Mouse (Mus musculus): ENCODE measurements around the gene Cdk5rap3. TPM values are rescaled to one million over a fixed set of nuclear protein-coding genes. Genes with fewer than 3 reads are reported as not detected.

The Cdk5rap3 gene
- polyA plus RNA-seq, 1 experiment = 47.5 TPM

DNA sequence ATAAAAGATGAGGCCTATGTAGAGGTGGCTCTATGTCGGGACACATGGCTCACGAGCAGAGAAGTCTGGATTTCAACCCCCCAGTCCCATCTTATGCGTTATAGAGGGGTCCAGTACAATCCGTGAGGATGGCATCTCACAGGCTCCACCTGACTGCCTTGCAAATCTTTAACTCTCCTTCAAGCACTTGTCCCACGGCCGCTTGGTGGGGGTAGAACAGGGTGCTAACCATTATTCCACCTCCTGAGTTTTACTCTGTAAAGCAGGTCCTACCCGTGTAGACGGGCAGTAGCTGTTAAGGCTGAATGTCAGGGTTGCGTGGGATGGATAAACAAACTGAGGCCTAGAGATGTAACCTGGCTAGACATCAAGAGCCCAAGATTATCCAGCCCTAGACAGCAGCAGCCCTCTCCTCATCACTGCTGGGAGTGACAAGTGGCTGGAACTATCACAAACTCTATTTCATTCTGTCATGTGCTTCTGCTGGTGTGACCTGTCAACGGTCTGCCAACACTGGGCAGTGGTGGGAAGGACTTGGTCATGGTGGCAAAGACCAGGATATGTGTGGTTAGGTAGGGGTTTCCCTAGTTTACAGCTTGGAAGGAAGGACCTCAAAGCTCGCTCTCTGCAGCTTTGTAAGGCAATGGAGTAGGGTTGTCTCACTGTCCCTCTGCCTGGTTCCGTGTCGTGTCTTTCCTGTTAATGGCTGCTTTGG lies 17.4 kb upstream of the Cdk5rap3 start:
- DNase-seq (ENCODE audit: low spot score) = no peak

DNA sequence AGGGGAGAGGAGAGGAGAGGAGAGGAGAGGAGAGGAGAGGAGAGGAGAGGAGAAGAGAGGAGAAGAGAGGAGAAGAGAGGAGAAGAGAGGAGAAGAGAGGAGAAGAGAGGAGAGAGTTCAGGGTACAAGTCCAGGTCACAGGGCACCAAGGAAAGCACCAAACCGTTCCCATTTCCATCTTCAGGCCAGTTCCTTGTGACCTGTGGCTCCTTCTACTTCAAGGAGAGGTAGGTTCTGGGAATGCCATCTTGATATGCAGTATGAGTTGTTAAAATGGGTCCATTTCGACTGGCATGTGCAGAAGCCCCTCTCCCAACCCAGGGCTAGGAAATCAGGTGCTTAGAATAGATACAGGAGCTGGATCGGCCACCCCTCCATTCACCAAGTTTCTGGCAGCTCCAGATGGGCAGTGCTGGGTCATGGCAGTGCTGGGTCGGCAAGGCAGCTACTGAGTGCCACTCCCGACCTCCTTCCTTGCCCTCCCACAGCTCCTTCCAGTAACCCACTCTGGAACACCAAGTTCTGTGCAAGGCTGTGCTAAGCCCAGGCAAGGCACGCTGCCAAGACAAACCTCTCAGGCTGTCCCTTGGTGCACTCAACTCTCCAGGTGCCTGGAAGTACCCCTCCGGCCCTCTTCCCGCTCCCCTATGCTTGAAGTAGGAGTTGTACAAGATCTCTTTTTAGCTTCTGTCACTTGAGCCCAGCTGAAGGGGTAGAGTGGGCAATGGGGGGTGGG lies 15.2 kb upstream of the Cdk5rap3 start:
- no peak for DNase-seq (ENCODE audit: low spot score)

DNA sequence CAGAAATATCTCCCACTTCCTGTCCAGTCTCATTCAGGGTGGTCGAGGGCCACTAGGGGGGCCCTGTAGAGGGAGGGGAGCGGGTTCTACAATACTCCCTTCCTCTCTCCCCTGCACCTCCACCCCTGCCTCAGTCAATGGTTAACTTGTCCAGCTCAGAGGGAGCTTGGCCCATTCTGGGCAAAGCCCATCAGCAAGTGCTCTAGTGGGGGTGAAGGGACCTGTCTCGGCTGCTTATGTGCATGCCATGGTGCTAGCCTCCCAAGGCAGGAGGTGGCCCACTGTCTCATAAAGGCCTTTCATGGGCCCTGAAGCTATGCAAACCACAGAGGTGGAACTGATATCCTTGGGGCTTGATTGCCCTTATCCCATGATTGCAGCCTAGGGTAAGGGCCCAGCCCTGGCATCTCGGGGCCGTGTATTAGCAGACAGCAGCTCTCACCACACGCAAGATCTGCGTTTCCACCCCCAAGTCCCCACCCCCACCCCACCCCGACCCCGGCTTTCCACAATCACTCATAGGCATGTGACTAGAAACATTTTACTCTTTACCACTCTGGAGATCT lies 13.6 kb upstream of the Cdk5rap3 start:
- no peak for DNase-seq (ENCODE audit: low spot score)

DNA sequence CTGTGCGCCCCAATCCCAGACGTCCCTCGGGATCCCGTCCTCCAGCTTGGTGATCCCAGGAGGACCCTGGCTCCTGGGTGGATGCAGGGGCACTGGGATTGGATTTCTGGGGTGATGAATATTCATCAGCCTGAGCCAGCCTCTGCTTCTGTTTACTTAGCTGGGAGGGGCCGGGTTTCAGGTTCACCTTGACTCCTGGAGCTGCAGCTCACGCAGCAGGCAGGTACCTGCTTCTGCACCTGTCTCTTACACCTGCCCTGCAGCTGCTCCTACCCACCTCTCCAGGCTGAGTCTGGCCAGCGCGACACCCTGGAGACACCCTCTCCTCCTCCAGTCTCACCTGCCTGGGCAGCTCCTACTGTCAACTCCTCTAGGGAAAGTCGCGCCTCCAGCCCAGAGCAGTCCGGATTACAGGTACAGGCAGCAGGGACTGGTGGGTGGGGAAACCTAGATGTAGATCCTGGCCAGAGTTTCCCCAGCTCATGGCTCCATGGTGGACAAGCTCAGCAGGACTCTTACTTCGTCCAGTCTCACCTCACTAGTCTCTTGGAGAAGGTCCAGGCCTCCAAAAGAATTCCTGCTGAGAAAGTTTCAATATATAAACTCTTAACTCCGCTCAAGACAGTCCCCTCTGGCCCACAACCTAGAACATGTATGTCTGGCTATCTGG lies 12.9 kb upstream of the Cdk5rap3 start:
- DNase-seq (ENCODE audit: low spot score) = no peak

DNA sequence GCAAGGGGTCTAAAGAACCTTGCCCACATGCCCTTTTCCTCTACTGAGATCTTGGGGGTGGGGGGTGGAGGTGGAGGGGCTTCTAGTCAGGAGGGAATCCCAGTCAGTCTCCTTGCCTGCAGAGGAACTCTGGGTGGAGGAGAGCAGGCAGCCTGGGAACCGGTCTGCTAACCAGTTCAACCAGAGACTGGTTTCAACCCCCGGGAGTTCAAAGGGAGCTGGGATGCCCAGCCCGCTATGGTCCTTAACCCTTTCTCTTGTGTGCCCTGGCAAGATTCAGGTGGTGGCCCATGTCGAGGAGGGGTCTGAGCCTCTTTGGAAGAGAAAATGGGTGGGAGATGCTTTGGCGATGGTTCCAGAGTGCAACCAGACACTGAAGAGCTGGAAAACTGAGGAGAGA lies 12.4 kb upstream of the Cdk5rap3 start:
- DNase-seq (ENCODE audit: low spot score) = no peak

DNA sequence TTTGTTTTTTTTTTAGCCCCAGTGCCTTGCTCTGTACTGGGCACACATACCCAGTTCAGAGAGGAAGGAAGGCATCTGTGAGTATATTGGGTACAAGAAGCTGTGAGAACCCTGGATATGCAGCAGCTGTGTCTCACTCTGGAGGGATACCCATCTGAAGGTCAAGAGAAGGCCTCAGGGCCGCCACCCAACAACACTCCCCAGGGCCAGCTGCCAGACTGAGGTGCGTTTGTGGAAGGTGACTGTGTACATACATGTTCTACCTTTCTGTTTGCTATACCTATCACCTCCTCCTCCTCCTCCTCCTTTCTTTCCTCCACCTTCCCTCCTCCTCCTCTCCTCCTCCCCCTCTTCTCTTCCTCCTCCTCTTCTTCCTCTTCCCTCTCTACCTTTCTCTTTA lies 11.8 kb upstream of the Cdk5rap3 start, which contains the start of gene Prr15l:
TSS of gene Prr15l (plus strand) at position 17 of the 400 bp plus-strand sequence.
- DNase-seq (ENCODE audit: low spot score) = no peak

DNA sequence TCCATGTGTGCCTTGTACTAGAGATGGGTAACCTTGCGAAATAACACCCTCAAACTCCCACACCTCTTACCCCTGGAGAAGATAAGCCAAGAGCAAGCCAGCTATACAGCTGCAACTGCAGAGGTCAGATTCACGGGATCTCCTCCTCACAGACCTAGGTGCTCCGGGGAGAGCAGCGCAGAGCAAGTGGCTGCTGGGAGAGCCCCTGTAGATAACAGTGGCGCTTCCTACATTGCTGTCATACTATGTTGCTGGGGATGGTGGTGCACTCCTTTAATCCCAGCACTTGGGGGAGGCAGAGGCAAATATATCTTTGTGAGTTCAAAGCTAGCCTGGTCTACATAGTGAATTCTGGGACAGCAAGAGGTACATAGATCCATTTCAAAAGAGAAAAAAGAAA lies 10.3 kb upstream of the Cdk5rap3 start:
- DNase-seq (ENCODE audit: low spot score) = no peak

DNA sequence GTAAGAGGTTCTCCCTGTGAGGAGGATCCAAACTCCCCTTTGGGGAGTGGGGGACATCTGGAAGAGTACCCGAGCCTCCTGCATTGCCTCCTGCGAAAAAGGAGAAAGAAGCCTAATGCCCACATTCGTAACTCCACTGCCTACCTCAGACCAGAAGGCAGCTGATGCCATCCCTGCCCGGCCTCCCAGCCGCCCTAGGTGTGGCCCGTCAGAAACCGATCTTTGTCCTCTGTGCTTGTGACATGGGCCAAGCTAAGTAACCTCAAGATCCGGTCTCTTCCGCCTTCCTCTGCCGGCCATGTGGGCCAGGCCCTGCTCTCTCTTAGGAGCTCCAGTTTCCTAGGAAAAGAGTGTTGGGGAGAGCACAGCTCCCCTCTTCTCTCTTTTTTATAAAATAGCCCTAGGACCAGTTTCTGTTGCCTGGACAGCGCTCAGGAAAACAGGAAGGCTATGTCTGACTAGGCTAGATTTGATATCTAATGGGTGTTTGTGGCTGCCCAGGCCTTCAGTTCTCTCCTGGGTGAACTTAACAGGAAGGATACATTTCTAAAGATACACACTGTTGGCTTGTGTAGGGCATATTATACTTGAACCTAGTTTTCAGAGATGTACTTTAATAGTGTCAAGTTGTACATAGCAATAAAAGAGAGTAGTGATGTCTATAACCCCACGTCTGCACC lies 9.3 kb upstream of the Cdk5rap3 start:
- DNase-seq (ENCODE audit: low spot score) = no peak

DNA sequence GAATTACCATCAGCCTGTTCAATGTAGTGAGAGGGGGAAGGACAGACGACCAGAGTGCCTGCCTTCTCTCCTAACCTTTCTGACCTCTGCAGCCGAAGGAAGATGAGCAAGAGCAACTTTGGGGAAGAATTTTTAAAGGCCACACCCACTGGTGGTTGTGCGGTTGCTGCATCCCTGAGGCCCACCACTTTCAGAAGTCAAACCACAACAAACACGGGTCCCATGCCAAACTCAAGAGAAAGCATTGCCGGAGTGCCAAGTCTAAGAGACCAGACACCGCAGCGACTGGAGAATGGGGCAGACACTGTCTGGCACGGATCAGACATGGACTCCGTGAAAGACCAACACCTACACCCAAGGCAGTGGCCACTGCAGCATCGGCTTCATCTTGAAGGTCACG lies 8.6 kb upstream of the Cdk5rap3 start:
- DNase-seq (ENCODE audit: low spot score) = no peak

DNA sequence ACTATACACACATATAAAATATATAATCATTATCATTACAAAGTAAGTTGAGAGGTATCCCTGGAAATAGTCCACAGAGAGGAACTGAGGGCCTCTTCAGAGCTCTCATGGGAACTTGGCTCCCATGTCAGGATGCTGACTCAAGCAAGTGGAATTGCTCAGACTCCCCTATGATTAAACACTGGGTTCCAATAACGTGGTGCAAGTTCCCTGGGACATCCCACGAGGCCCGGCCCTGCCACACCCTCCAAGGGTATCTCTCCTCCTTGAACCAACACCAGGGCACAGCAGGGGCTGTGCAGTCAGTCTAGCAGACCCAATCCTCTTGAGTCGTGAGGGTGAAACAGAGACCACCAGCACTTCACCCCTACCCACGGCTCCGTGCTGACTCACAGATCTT lies 2.7 kb upstream of the Cdk5rap3 start:
- no peak for DNase-seq (ENCODE audit: low spot score)

DNA sequence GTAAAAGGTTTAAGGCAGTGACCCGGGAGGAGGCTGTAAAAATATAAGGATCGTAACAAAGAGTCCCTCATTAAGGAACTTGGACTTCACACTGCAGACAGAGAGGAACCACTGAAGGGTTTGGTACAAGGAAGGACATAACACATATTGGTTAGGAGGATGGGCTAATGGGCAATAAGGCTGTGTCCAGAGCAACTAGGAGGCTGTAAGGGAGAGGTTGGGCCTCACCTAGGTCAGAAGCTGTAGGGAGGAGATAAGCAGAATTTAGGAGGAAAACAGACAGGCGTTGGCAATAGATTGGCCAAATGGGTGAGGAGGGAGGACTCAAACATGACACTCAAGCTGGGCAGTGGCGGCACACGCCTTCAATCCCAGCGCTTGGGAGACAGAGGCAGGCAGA lies 1.1 kb upstream of the Cdk5rap3 start:
- no peak for DNase-seq (ENCODE audit: low spot score)

DNA sequence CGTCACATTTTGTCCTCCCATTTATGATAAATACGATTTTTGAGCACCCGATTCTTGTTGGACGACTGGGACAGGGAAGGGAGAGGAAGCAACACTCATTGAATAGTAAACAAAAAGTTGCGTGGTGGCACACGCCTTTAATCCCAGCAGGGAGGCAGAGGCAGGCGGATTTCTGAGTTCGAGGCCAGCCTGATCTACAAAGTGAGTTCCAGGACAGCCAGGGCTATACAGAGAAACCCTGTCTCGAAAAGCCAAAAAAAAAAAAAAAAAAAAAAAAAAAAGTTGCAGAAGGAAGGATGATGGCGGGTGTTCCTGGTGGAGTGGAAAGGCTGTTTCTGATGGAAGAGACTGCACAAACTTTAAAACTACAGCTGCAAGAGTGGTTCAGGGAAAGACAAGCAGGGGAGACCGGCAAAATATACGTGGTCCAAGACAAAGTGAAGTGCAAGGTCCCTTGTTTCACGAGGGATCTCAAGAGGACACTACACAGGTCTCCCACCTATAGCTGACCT lies 645 bp upstream of the Cdk5rap3 start:
- no peak for DNase-seq (ENCODE audit: low spot score)

DNA sequence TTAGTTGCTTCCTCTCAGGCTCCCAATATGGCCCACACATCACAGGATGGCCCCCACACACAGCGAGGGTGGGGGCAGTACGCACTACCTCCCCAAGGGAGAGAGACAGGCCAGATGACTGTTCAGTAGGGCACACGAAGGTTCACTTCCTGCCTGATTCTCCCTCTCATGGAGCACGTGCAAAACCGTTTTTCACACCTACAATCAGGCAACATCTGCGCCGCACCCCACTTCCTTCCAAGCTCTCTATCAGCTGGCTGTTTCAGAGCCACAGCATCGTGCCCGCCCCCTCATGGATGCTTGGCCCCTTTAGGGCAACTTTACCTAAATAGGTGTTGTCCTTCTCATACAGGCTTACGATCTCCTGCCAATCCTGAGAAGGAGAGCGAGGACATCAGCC lies 3.6 kb downstream of the Cdk5rap3 start:
- DNase-seq (ENCODE audit: low spot score) = no peak

DNA sequence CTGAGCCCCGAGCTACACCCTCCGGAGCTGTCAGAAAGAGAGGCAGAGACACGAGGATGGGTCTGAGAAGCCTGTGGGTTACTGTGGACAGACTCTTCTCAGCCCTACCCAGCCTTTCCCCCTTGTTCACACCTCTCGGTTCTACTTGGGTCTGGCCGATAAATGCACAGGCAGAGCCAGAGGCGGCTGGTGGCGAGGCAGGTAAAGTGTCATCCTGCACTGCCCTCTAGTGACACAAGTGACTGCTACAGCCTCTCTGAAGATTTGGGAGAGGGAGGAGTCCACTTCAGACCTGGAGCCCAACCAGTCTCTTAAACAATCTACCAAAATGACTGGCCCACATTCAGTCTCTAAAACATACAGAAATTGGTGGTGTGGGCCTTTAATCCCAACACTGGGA lies 6.3 kb downstream of the Cdk5rap3 start:
- no peak for DNase-seq (ENCODE audit: low spot score)

DNA sequence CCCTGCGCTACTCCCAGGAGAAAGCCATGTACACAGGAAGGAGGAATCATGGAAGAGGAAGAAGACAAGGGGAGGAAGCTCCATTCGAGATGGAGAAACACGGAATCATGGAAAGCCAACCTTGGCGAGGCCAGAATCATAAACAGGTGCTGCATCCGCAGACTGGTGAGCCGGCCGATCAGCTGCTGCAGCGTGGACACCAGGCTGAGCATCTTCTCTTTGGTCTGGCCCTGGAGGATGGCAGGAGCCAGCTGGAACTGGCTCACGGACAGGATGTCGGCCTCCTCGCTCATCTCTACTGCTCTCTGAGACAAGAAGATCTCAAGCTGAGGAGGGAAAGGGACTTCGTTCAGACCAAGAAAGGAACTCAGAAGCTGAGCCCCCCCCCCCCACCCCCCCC lies 7.7 kb downstream of the Cdk5rap3 start:
- no peak for DNase-seq (ENCODE audit: low spot score)

DNA sequence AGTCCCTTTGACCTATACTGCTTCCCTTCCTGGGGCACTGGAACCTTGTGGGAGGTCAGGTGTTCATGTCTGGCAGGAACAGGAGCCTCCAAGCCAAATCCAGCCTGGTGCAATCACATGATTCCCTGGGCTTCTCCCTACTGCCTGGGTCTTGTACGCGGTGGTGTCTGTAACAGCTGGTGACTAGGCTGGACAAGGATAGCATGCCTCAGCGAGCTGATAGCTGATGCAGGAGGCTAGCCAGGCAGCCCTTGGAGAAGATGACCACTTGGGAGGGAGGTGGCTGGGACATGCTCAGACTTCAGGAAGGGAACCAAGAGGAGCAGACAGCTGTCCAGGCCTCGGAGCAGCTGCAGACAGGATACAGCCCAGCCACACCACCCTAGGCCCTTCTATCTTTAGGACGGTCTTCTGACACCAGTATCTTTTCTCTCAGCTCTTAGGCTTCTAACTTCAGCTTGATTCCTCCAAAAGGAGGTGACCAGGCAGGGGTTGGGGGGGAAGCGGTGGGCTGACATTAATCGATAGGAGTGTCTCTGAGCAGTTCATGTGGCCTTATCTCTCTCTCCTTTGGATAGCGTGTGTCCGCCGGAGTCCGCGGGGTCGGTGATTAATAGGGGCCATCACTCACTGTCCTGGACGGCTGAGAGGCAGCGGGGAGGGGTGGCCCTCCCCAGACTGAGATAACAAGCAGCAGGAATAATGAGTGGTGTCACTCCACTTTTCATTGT lies 9.7 kb downstream of the Cdk5rap3 start:
- no peak for DNase-seq (ENCODE audit: low spot score)

DNA sequence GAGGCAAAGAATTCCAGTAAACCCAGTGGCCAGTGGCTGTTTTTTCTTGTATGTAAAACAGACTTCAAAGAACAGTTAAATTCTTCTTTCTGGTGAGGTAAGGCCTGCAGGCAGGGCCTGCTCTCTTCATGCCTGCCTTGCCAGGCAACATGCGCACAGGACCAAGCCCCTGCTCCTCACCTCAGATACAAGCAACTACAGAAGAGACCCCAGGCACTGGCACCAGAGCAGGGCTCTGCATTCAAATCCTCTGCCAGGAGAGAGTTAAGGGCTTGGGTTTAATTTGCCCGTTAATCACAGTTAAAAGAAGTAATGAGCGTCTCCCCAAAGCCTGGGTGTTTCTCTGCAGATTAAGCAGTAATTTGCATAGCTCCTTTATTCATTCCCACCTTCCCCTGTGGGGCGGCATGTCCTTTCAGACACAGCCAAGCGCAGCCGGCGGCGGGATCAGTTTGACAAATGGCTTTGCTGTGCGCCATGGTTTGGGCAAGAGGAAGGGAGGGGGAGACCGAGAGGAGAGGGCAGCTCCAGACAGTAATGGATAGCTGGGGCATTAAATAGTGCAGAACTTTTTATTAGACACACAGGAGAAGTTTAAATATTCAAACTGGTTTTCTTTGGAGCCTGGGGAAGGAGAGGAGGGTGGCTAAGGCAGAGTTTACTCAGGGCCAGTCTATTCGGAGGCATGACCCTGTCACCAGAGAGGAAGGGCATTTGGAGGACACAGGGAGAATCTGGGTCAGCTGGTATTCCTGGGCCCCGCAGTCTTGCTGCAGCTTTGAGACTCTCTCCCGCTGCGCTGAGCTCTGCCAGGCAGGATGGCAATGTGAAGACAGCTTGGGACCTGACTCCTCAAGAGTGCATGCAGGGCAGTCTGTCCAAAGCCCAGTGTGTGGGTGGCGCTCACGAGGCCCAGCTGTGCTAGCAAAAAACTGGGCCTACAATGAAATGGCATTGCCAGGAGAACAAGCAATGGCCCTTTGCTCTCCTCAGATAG lies 13.4 kb downstream of the Cdk5rap3 start:
- DNase-seq (ENCODE audit: low spot score) = no peak

DNA sequence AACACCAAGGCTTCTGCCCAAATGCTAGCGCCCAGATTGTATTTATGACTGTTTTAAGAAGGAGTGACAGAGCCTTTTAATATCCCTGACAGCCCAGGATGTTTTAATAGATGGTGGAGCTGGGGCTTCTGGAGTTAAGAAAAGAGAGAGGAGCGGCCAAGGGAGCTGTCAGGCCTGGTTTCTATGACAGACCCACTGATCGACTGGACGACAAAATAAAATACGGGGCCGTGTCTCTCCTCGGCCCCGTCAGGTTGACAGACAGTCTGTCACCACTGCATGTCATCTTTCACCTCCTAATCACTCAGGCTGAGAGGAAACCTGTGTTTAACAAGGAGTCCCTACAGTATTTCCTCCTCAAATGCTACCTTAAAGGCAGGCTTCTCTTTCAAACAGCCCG lies 15.0 kb downstream of the Cdk5rap3 start:
- no peak for DNase-seq (ENCODE audit: low spot score)

DNA sequence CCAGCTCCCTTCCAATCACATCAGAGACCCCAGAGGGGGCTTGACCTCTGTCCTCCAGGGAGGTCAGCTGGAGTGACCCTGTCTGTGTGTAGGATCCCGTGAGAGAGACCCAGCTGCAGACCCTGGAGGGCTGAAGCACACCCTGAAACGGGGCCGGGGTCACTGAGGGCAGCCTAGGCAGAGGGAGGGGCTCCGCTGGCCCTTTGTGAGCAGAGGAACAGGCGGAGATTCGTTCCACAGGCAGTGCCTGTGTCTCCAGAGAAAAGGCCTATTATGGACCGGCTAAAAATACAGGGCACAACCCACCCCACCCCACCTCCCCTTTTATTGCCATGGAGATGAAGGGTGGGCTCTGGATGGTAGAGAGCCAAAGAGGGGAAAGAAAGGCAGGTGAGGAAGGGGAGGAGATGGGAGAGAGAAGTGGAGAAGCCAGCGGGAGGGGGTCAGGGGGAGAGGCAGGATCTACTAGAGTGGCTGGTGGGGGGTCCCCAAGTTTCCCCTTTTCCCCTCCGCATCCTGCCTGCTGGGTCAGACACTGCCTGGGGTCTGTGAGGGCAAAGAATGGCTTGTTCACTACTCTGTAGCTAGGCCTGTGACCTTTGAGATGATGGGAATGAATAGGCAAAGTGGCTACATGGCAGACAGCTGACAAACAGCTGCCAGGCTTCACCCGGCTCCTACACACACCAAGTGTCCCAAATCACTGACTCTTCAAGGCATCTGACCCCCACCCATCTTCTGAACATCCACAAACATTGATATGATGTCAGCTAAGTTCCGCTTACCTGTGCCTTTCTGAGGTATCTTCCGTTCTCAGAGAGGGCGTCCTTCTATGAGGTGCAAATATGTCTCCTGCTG lies 16.6 kb downstream of the Cdk5rap3 start:
- DNase-seq (ENCODE audit: low spot score) = no peak

All from urinary bladder, adult 2 months (tissue).